Mouse (Mus musculus) MN1 (cell line): ENCODE data around the gene Ssmem1.

Experiments used
- DNase-seq: peaks from one replicate; pipeline ENCODE4 v3.0.0-alpha.2; 2016; ENCODE audit warnings: low spot score

The Ssmem1 gene

GRCm38 (mm10) chr6:30509265-30510239 lies at the start of gene Ssmem1, which contains the start of gene Tmem209:
TSS of gene Ssmem1 (plus strand) at chr6:30509849.
TSS of gene Tmem209 (minus strand) at chr6:30509783.
- DNase-seq, result peak; percentile 99

- DNase-seq, result peak; percentile 45
These were observed 48.8 kb upstream of the Ssmem1 start for GRCm38 (mm10) chr6:30460750-30461446.

- DNase-seq, result no peak
These were observed 47.8 kb upstream of the Ssmem1 start for GRCm38 (mm10) chr6:30461755-30462344.

GRCm38 (mm10) chr6:30462822-30463221 lies 46.8 kb upstream of the Ssmem1 start:
- DNase-seq, result peak; percentile 74

GRCm38 (mm10) chr6:30465586-30465985 lies 44.1 kb upstream of the Ssmem1 start:
- no peak for DNase-seq

GRCm38 (mm10) chr6:30468058-30468457 lies 41.6 kb upstream of the Ssmem1 start:
- no peak for DNase-seq

GRCm38 (mm10) chr6:30468684-30469083 lies 41.0 kb upstream of the Ssmem1 start:
- peak; percentile 87 for DNase-seq

GRCm38 (mm10) chr6:30469370-30469769 lies 40.3 kb upstream of the Ssmem1 start:
- peak; percentile 95 for DNase-seq

- DNase-seq, result no peak
These were observed 37.9 kb upstream of the Ssmem1 start for GRCm38 (mm10) chr6:30471706-30472105.

GRCm38 (mm10) chr6:30476025-30476765 lies 33.5 kb upstream of the Ssmem1 start:
- DNase-seq, result no peak

- DNase-seq, result no peak
These were observed 32.4 kb upstream of the Ssmem1 start for GRCm38 (mm10) chr6:30477210-30477714.

GRCm38 (mm10) chr6:30477784-30478183 lies 31.9 kb upstream of the Ssmem1 start:
- DNase-seq, result no peak

GRCm38 (mm10) chr6:30479418-30479817 lies 30.2 kb upstream of the Ssmem1 start:
- DNase-seq, result no peak

- no peak for DNase-seq
These were observed 26.7 kb upstream of the Ssmem1 start for GRCm38 (mm10) chr6:30482908-30483307.

- DNase-seq, result no peak
These were observed 23.1 kb upstream of the Ssmem1 start for GRCm38 (mm10) chr6:30486504-30486903.

GRCm38 (mm10) chr6:30499049-30499448 lies 10.6 kb upstream of the Ssmem1 start:
- no peak for DNase-seq

GRCm38 (mm10) chr6:30508824-30509223 lies 825 bp upstream of the Ssmem1 start:
- no peak for DNase-seq

- peak; percentile 17 for DNase-seq
These were observed 642 bp downstream of the Ssmem1 start for GRCm38 (mm10) chr6:30510291-30510690.

- DNase-seq, result no peak
These were observed 4.6 kb downstream of the Ssmem1 start for GRCm38 (mm10) chr6:30514242-30514641.

GRCm38 (mm10) chr6:30520400-30520799 lies 10.8 kb downstream of the Ssmem1 start:
- DNase-seq, result no peak
